Mouse (Mus musculus): ENCODE data around the gene Tns3. TPM values are rescaled to one million over a fixed set of nuclear protein-coding genes. Genes with fewer than 3 reads are reported as not detected.

Gene Tns3
- polyA plus RNA-seq, 1 experiment from 2014 or later: 21.1 TPM

GRCm38 (mm10) chr11:8525463-8526145 lies 138.7 kb downstream of the Tns3 start:
- ATAC-seq: no peak
- no peaks in the 10 kb centered on the region for H3K27me3 ChIP-seq (replicated peaks)
- peaks cover 5% of the 10 kb centered on the region; the same call in 1 of the 2 replicates for H3K36me3 ChIP-seq
- 61% methylated on average over 9 of the region's 9 CpGs for WGBS
- no peak overlapping the region for H3K9ac ChIP-seq
- H3K4me2 ChIP-seq (replicated peaks): no peak overlapping the region
- no peak overlapping the region for H3K4me3 ChIP-seq (replicated peaks)
- peaks cover 13% of the 10 kb centered on the region for H3K4me1 ChIP-seq (replicated peaks)
- 0 out of 2 replicates have a peak overlapping the region, but pooled peaks have one; percentile 27 for H3K27ac ChIP-seq
- H3K9me3 ChIP-seq: no peaks in the 10 kb centered on the region

GRCm38 (mm10) chr11:8523344-8524126 lies 140.8 kb downstream of the Tns3 start:
- H3K4me1 ChIP-seq (replicated peaks): peaks cover 13% of the 10 kb centered on the region
- no peak overlapping the region for H3K4me3 ChIP-seq (replicated peaks)
- H3K27me3 ChIP-seq (replicated peaks): no peaks in the 10 kb centered on the region
- 40% methylated on average over 10 of the region's 10 CpGs for WGBS
- no peak overlapping the region for H3K27ac ChIP-seq
- H3K36me3 ChIP-seq: peaks cover 5% of the 10 kb centered on the region; the same call in 1 of the 2 replicates
- H3K9me3 ChIP-seq: no peaks in the 10 kb centered on the region
- no peak overlapping the region for H3K4me2 ChIP-seq (replicated peaks)
- no peak overlapping the region for H3K9ac ChIP-seq
- ATAC-seq: peak; percentile 58; the same call in 1 of the 2 replicates

- Histone ChIP-seq H3K36me3 (0 out of 2 replicates have a peak, but pooled peaks cover 14% of the 10 kb centered on the region), H3K4me2 (replicated peaks) (no peak overlapping the region), H3K4me1 (replicated peaks) (peaks cover 15% of the 10 kb centered on the region; the same call in 1 of the 2 replicates), H3K27ac (peak overlapping the region; percentile 58; the same call in 1 of the 2 replicates), H3K9me3 (no peaks in the 10 kb centered on the region), H3K9ac (no peak overlapping the region), H3K27me3 (replicated peaks) (no peaks in the 10 kb centered on the region), H3K4me3 (replicated peaks) (no peak overlapping the region)
- WGBS: 48% methylated on average over 7 of the region's 7 CpGs
- peak; percentile 73 for ATAC-seq
Measured at GRCm38 (mm10) chr11:8513359-8514253, 150.7 kb downstream of the Tns3 start.

DNA sequence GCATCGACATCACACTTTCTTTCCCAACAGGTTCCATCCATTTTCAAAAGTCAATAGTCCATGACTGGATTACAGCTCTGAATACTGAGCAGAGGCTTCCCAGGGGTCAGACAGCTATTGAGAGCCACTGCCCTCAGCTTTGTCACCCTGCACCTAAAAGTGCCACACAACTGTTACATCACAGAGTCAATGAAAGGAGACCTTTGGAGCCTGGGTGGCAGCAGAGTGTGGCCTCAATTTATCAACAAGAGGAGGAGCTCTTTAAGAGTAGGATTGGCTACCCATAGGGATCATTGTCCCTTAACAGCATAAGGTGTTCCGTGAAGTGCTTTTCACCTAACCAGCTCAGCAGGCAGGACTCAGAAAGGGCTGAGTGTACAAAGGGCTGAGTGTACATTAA lies 154.0 kb downstream of the Tns3 start:
- peaks cover 18% of the 10 kb centered on the region; the same call in 1 of the 2 replicates for H3K4me1 ChIP-seq (replicated peaks)
- H3K9me3 ChIP-seq: no peaks in the 10 kb centered on the region
- 0 out of 2 replicates have a peak, but pooled peaks cover 6% of the 10 kb centered on the region for H3K36me3 ChIP-seq
- peak; percentile 84 for ATAC-seq
- H3K27ac ChIP-seq: no peak overlapping the region
- WGBS: 66% methylated on average over 2 of the region's 2 CpGs
- no peak overlapping the region for H3K4me3 ChIP-seq (replicated peaks)
- no peak overlapping the region for H3K4me2 ChIP-seq (replicated peaks)
- no peak overlapping the region for H3K9ac ChIP-seq
- no peaks in the 10 kb centered on the region for H3K27me3 ChIP-seq (replicated peaks)

DNA sequence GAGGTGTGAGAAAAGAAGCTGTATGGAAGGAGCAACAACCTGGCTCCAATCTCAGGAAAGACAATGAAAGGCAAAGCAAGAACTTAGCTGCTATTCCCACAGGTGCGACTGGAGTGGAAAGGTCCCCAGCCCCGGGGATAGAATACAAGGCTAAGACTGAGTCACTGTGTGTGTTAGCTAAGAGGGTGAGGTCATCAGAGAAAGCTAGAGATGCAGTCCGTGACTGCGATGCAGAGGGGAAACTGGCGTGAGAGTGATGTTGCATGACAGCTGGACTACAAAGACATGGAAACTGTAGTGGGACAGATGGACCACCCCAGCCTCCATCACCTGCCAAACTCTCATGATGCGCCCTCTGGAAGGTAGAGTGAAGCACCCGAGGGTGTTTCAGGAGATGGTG lies 154.7 kb downstream of the Tns3 start:
- Histone ChIP-seq H3K9ac (no peak overlapping the region), H3K4me1 (replicated peaks) (peaks cover 18% of the 10 kb centered on the region; the same call in 1 of the 2 replicates), H3K36me3 (0 out of 2 replicates have a peak, but pooled peaks cover 6% of the 10 kb centered on the region), H3K27me3 (replicated peaks) (no peaks in the 10 kb centered on the region), H3K4me3 (replicated peaks) (no peak overlapping the region), H3K9me3 (no peaks in the 10 kb centered on the region), H3K27ac (no peak overlapping the region), H3K4me2 (replicated peaks) (no peak overlapping the region)
- 78% methylated on average over 7 of the region's 7 CpGs for WGBS
- peak; percentile 9; the same call in 1 of the 2 replicates for ATAC-seq

DNA sequence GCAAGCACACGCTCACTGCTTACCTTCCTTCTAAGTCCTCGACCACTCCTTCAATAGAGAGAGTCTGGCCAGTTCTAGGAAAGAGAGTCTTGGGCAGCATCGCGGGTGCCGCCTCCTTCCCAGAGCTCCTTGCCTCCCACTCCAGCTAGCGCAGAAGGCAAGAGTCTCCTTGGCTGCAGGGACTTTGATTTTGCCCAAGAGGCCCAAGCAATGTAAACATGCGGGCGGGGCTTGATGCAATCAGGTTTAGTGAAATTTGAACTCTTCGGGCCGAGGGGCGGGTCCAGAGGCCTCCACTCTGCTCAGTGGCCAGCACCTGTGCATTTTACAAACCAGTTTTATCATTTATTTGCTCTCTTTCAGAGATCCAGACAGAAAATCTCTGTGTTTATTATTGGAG lies 160.6 kb downstream of the Tns3 start:
- no peaks in the 10 kb centered on the region for H3K27me3 ChIP-seq (replicated peaks)
- peak overlapping the region; percentile 29 for H3K4me3 ChIP-seq (replicated peaks)
- 19% methylated on average over 11 of the region's 11 CpGs for WGBS
- peak overlapping the region; percentile 85 for H3K27ac ChIP-seq
- no peaks in the 10 kb centered on the region for H3K36me3 ChIP-seq
- peak overlapping the region; percentile 54 for H3K4me2 ChIP-seq (replicated peaks)
- H3K9me3 ChIP-seq: no peaks in the 10 kb centered on the region
- no peak overlapping the region for H3K9ac ChIP-seq
- ATAC-seq: peak; percentile 94
- H3K4me1 ChIP-seq (replicated peaks): peaks cover 30% of the 10 kb centered on the region

DNA sequence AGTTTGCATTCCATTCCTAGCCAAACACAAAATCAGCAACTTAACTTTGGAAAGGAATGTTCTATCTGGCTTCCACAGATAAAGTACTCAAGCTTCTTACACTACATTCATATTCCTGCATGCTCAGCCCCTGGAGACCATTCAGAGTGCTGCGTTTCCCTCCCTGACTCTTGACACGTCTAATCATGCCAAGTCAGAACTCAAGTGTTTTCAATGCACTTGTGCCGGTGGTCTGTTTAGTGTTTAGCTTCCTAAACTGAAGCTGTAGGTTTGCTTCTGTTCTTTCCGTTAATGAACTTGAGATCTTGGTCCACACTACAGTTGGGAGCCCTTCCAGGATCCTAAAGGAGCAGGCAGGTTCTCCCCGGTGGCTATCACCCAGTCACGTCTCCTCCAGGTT lies 163.5 kb downstream of the Tns3 start:
- Histone ChIP-seq H3K4me3 (replicated peaks) (no peak overlapping the region), H3K9me3 (no peaks in the 10 kb centered on the region), H3K9ac (no peak overlapping the region), H3K36me3 (no peaks in the 10 kb centered on the region), H3K4me2 (replicated peaks) (no peak overlapping the region), H3K27me3 (replicated peaks) (no peaks in the 10 kb centered on the region), H3K27ac (no peak overlapping the region), H3K4me1 (replicated peaks) (peaks cover 43% of the 10 kb centered on the region)
- WGBS: 75% methylated on average over 6 of the region's 6 CpGs
- no peak for ATAC-seq

- Histone ChIP-seq H3K9ac (no peak overlapping the region), H3K9me3 (no peaks in the 10 kb centered on the region), H3K36me3 (peaks cover 11% of the 10 kb centered on the region), H3K27ac (peak overlapping the region; percentile 62; the same call in 1 of the 2 replicates), H3K4me2 (replicated peaks) (no peak overlapping the region), H3K4me3 (replicated peaks) (no peak overlapping the region), H3K4me1 (replicated peaks) (peaks cover 33% of the 10 kb centered on the region), H3K27me3 (replicated peaks) (no peaks in the 10 kb centered on the region)
- 0 out of 2 replicates have a peak, but pooled peaks have one; percentile 5 for ATAC-seq
- 81% methylated on average over 6 of the region's 6 CpGs for WGBS
Measured at GRCm38 (mm10) chr11:8497136-8497535, 167.2 kb downstream of the Tns3 start.

GRCm38 (mm10) chr11:8496686-8497085 lies 167.6 kb downstream of the Tns3 start:
- no peak overlapping the region for H3K4me2 ChIP-seq (replicated peaks)
- H3K9ac ChIP-seq: no peak overlapping the region
- peak overlapping the region; percentile 62 for H3K27ac ChIP-seq
- 29% methylated on average over 5 of the region's 5 CpGs for WGBS
- ATAC-seq: peak; percentile 74
- H3K9me3 ChIP-seq: no peaks in the 10 kb centered on the region
- H3K4me1 ChIP-seq (replicated peaks): peaks cover 33% of the 10 kb centered on the region
- H3K36me3 ChIP-seq: peaks cover 15% of the 10 kb centered on the region
- no peak overlapping the region for H3K4me3 ChIP-seq (replicated peaks)
- H3K27me3 ChIP-seq (replicated peaks): no peaks in the 10 kb centered on the region

GRCm38 (mm10) chr11:8495801-8496200 lies 168.5 kb downstream of the Tns3 start:
- H3K4me2 ChIP-seq (replicated peaks): no peak overlapping the region
- H3K27me3 ChIP-seq (replicated peaks): no peaks in the 10 kb centered on the region
- H3K4me3 ChIP-seq (replicated peaks): no peak overlapping the region
- WGBS: 86% methylated on average over 7 of the region's 7 CpGs
- H3K4me1 ChIP-seq (replicated peaks): peaks cover 26% of the 10 kb centered on the region
- no peak overlapping the region for H3K27ac ChIP-seq
- ATAC-seq: no peak
- no peaks in the 10 kb centered on the region for H3K9me3 ChIP-seq
- H3K9ac ChIP-seq: no peak overlapping the region
- H3K36me3 ChIP-seq: peaks cover 16% of the 10 kb centered on the region

DNA sequence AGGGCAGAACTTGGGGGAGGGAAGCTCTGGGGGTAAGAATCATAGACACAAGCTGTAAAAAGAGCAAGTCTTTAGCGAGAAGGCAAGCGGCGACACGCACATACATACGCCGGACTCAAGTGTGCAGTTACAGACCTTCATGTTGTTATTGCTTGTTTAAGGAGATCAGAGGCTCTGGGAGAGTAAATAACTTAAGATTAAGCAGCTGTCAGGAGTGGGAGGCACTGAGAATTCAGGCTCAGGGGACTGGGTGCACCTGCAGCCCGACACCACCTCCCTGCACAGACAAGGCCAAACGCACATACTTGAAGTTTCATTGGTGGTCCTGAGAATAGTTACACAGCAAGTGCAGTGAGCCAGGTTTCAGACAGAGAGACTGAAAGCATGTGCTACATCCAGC lies 169.3 kb downstream of the Tns3 start:
- no peak overlapping the region for H3K4me3 ChIP-seq (replicated peaks)
- peaks cover 23% of the 10 kb centered on the region for H3K36me3 ChIP-seq
- no peaks in the 10 kb centered on the region for H3K27me3 ChIP-seq (replicated peaks)
- peaks cover 22% of the 10 kb centered on the region for H3K4me1 ChIP-seq (replicated peaks)
- H3K9me3 ChIP-seq: no peaks in the 10 kb centered on the region
- ATAC-seq: no peak
- no peak overlapping the region for H3K4me2 ChIP-seq (replicated peaks)
- WGBS: 73% methylated on average over 8 of the region's 8 CpGs
- no peak overlapping the region for H3K9ac ChIP-seq
- no peak overlapping the region for H3K27ac ChIP-seq
